ENCODE assay signal across 8 mouse cellular contexts in the genomic region with DNA sequence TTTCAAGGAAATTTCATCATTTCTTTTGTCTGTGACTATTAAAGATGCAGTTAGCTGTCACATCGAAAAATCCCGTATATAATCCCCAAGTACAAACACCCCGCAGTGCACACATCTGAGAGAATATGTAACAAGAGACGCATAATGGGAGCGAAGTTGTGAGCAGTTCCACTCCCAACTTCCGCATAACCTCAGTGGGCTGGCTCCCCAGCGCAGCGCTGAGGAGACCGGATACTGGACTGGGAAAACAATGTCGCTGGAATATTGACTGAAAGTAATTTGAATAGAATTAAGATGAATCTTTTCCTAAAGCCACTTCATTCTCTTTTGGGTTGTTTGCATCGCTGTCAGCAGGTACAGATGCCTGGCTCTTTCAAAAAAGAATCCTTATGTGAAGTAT.
"Had no signal": no experiment of that assay in that cellular context is flagged by ENCODE, and none has a peak within 500 bp of the region (broad histone marks: within the 10 kb centered on the region; RNA-seq: fewer than 3 reads in every experiment).

No protein-coding gene starts in this region.

- H3K9me3 ChIP-seq: limb, embryonic 10.5 days; liver, embryonic 15.5 days; midbrain, embryonic 13.5 days had no signal

- DNase-seq: right cerebral cortex, postnatal 25 days; thymus, postnatal 4 days had no signal

- H3K27me3 ChIP-seq: liver, embryonic 15.5 days; midbrain, embryonic 13.5 days had no signal

- H3K36me3 ChIP-seq: limb, embryonic 10.5 days; liver, embryonic 15.5 days; midbrain, embryonic 13.5 days had no signal

- ATAC-seq: intestine, postnatal 0 days had no signal

- H3K4me2 ChIP-seq: liver, embryonic 11.5 days; liver, embryonic 15.5 days; midbrain, embryonic 13.5 days had no signal

- H3K4me1 ChIP-seq: limb, embryonic 10.5 days; liver, embryonic 15.5 days had no signal

- H3K9ac ChIP-seq: liver, embryonic 15.5 days; midbrain, embryonic 13.5 days had no signal

- H3K27ac ChIP-seq: left cerebral cortex, adult 2 months; limb, embryonic 10.5 days; liver, embryonic 15.5 days; midbrain, embryonic 13.5 days had no signal

- H3K4me3 ChIP-seq: left cerebral cortex, adult 2 months; limb, embryonic 10.5 days; liver, embryonic 15.5 days; midbrain, embryonic 13.5 days had no signal
